Mouse (Mus musculus): ENCODE measurements around the gene Wnt11. TPM values are rescaled to one million over a fixed set of nuclear protein-coding genes. Genes with fewer than 3 reads are reported as not detected.

Gene Wnt11
- polyA plus RNA-seq, 1 experiment from 2014 or later: 7.0 TPM

DNA sequence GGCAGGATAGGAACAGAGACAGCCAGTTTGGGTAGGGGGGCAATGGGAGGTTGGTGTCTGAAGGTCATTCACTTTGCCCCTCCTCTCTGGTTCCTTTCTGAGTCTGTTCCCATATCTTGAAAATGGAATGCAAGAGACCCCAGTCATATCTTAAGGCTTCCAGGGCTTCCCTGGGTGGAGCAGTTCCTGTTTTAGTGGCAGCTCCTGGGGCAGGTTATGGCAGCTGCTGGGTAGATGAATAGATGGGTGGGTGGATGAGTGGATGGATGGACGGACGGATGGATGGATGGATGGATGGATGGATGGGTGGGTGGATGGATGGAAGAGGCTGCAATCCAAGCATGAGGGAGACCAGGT, 32.9 kb downstream of the Wnt11 start:
- H3K27ac ChIP-seq: no peak overlapping the region
- H3K4me2 ChIP-seq: peak overlapping the region; percentile 2; the same call in 1 of the 2 replicates
- H3K36me3 ChIP-seq: no peaks in the 10 kb centered on the region
- 63% methylated on average over 2 of the region's 2 CpGs for WGBS
- H3K27me3 ChIP-seq: no peaks in the 10 kb centered on the region
- ATAC-seq (replicated peaks; ENCODE audit: insufficient number of reproducible peaks, insufficient read depth, low FRiP score, low read depth): no peak
- H3K4me3 ChIP-seq: no peak overlapping the region
- no peak overlapping the region for H3K9ac ChIP-seq
- H3K9me3 ChIP-seq (replicated peaks): no peaks in the 10 kb centered on the region
- peaks cover 52% of the 10 kb centered on the region for H3K4me1 ChIP-seq (replicated peaks)

DNA sequence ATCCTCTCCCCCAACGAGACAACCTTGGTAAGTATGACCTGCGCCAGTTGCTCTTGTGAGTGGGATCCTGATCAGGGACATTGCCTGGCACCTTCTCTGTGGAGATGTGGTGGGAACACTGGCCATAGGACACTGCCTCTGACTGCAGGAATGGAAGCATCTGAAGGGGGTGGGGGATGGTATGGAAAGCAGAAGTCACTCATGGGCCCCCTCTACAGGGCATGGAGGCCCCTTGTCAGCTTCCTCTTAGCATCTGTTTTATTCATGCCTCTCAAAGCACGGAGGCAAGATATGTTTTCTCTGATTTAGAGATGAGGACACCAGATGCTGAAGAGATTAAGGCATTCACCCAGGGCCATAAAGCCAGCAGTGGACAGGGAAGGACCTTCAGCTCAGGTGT, 34.2 kb downstream of the Wnt11 start:
- ATAC-seq (replicated peaks; ENCODE audit: insufficient number of reproducible peaks, insufficient read depth, low FRiP score, low read depth): no peak
- H3K4me2 ChIP-seq: no peak overlapping the region
- H3K27me3 ChIP-seq: no peaks in the 10 kb centered on the region
- H3K4me1 ChIP-seq (replicated peaks): peaks cover 51% of the 10 kb centered on the region
- H3K9me3 ChIP-seq (replicated peaks): no peaks in the 10 kb centered on the region
- 69% methylated on average over 3 of the region's 3 CpGs for WGBS
- H3K4me3 ChIP-seq: no peak overlapping the region
- no peaks in the 10 kb centered on the region for H3K36me3 ChIP-seq
- H3K27ac ChIP-seq: no peak overlapping the region
- no peak overlapping the region for H3K9ac ChIP-seq

DNA sequence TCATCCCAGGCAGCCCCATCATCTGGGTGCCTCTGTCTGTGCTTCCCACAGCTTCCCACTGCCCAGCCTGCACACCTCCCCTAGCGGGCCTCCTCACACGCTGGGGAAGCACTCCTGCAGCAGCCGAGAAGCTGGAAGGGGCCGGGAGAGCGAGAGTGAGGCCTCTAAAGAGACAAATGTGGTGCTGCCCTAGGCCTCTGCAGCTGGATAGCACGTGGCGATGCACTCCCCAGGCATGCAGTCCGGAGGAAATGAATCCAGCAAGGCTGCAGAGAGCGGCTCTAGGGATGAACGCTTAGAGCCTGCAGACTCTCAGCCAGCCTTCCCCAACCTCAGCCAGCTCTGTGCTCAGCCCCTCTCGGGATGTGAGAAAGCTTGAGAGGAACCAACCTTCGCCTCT, 35.9 kb downstream of the Wnt11 start:
- WGBS: 23% methylated on average over 12 of the region's 12 CpGs
- H3K4me1 ChIP-seq (replicated peaks): peaks cover 61% of the 10 kb centered on the region
- no peak overlapping the region for H3K4me2 ChIP-seq
- H3K4me3 ChIP-seq: no peak overlapping the region
- H3K27me3 ChIP-seq: no peaks in the 10 kb centered on the region
- no peak overlapping the region for H3K9ac ChIP-seq
- 0 out of 2 replicates have a peak, but pooled peaks have one; percentile 11 for ATAC-seq (replicated peaks; ENCODE audit: insufficient number of reproducible peaks, insufficient read depth, low FRiP score, low read depth)
- H3K27ac ChIP-seq: no peak overlapping the region
- no peaks in the 10 kb centered on the region for H3K36me3 ChIP-seq
- H3K9me3 ChIP-seq (replicated peaks): no peaks in the 10 kb centered on the region

DNA sequence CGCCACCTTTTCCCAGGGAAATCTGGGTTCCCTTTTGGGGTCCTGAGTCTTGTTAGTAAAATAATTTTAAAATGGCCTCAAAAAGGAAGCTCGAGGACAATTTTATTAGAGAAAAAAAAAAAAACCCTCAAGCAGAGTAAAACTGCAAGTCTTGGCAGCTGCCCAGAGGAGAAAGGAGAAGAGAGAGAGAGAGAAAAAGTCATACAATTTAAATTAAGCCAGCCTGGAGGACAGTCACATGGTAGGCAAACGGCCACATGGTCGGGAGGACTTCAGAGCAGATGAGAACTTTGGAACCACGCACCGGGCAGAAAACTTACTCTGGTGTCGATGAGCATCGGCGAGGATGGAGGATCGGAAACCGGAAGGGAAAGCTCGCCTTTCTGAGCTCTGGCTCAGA, 37.0 kb downstream of the Wnt11 start:
- H3K9me3 ChIP-seq (replicated peaks): no peaks in the 10 kb centered on the region
- H3K4me2 ChIP-seq: no peak overlapping the region
- no peak overlapping the region for H3K4me3 ChIP-seq
- WGBS: 56% methylated on average over 12 of the region's 12 CpGs
- H3K27ac ChIP-seq: no peak overlapping the region
- no peaks in the 10 kb centered on the region for H3K36me3 ChIP-seq
- no peaks in the 10 kb centered on the region for H3K27me3 ChIP-seq
- ATAC-seq (replicated peaks; ENCODE audit: insufficient number of reproducible peaks, insufficient read depth, low FRiP score, low read depth): no peak
- peaks cover 61% of the 10 kb centered on the region for H3K4me1 ChIP-seq (replicated peaks)
- no peak overlapping the region for H3K9ac ChIP-seq

DNA sequence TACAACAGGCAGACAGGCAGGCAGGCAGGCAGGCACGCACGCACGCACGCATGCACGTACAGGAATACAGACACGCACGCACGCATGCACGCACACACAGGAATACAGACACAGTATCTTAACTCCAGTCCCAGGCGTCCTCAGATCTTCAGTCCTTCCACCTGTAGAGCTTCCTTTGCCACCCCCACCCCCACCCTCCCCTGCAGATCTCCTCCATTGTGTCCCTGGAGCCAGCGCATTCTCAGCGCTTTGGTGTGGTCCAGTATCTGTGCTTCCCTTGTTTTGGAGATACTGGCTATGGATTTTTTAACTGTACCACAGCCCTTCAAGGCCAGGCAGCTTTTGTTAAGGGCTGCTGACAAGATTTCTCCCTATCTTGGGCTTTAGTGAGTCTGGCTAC, 38.4 kb downstream of the Wnt11 start:
- WGBS: 83% methylated on average over 12 of the region's 12 CpGs

DNA sequence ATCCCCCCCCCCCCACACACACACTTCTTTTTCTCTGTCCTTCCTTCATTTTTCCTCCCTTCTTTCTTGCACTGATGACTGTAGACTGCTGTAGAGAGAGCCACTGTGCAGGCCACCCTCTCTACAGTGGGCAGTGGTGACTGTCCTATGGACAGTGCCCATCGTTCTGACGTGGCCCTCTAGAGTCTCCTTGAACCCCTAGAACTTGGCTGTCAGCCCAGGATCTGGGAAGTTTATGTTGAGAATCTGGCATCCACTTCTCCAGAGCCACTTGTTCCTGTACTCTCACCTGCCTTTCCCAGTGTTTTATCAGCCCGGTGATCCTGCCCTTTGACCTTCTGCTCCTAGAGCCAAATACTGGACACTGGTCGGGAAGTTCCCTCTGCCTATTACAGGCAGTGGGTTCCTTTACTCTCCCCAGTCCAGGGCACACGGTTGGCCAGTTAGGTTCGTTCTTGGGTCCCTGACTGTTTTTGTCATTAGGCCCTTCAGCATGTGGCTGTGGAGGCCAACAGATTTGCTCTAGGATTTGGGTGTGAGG, 39.6 kb downstream of the Wnt11 start:
- Histone ChIP-seq H3K27me3 (no peaks in the 10 kb centered on the region), H3K9ac (no peak overlapping the region), H3K4me1 (replicated peaks) (peaks cover 41% of the 10 kb centered on the region), H3K36me3 (no peaks in the 10 kb centered on the region), H3K9me3 (replicated peaks) (no peaks in the 10 kb centered on the region), H3K4me3 (no peak overlapping the region), H3K27ac (peak overlapping the region; percentile 40; the same call in 1 of the 2 replicates), H3K4me2 (no peak overlapping the region)
- WGBS: 33% methylated on average over 6 of the region's 6 CpGs
- no peak; the same call in 1 of the 2 replicates for ATAC-seq (replicated peaks; ENCODE audit: insufficient number of reproducible peaks, insufficient read depth, low FRiP score, low read depth)

More for the DNA sequence above, 38.4 kb downstream of the Wnt11 start:
- Histone ChIP-seq H3K9ac (no peak overlapping the region), H3K4me3 (no peak overlapping the region), H3K27ac (no peak overlapping the region), H3K36me3 (no peaks in the 10 kb centered on the region), H3K4me2 (no peak overlapping the region), H3K4me1 (replicated peaks) (peaks cover 51% of the 10 kb centered on the region), H3K27me3 (no peaks in the 10 kb centered on the region), H3K9me3 (replicated peaks) (no peaks in the 10 kb centered on the region)
- ATAC-seq (replicated peaks; ENCODE audit: insufficient number of reproducible peaks, insufficient read depth, low FRiP score, low read depth): no peak

DNA sequence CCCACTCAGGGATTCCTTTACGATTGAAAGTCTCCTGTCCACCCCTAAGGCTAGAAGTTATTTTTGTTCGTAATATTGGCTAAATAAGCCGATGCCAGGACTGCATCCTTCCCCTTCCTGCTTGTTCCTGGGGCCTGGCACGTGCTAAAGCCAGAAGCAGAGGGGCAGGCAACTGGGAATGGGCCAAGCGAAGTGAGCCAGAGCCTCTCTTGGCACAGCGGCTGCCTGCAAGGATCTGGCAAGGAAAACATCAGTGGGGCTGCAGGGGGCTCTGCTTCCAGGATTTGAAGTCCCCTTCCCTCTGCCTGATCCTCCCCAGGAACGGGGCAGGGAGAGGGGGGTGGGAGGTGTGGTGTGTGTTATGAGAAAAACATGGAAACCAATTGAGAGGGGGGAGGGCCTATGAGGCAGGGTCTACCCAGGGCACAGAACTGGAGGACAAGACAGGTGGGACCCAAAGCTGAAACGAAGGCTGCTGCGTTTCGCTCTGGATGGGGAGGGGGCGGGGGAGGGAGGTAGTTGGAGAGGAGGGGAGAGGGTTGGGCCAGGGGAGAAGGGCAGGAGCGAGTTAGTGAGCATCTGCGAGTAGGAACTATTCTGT, 40.6 kb downstream of the Wnt11 start:
- no peaks in the 10 kb centered on the region for H3K9me3 ChIP-seq (replicated peaks)
- no peaks in the 10 kb centered on the region for H3K27me3 ChIP-seq
- no peak overlapping the region for H3K4me3 ChIP-seq
- no peaks in the 10 kb centered on the region for H3K36me3 ChIP-seq
- 34% methylated on average over 13 of the region's 13 CpGs for WGBS
- peaks cover 35% of the 10 kb centered on the region for H3K4me1 ChIP-seq (replicated peaks)
- H3K27ac ChIP-seq: peak overlapping the region; percentile 31; the same call in 1 of the 2 replicates
- ATAC-seq (replicated peaks; ENCODE audit: insufficient number of reproducible peaks, insufficient read depth, low FRiP score, low read depth): no peak
- H3K9ac ChIP-seq: no peak overlapping the region
- H3K4me2 ChIP-seq: peak overlapping the region; percentile 15; the same call in 1 of the 2 replicates

DNA sequence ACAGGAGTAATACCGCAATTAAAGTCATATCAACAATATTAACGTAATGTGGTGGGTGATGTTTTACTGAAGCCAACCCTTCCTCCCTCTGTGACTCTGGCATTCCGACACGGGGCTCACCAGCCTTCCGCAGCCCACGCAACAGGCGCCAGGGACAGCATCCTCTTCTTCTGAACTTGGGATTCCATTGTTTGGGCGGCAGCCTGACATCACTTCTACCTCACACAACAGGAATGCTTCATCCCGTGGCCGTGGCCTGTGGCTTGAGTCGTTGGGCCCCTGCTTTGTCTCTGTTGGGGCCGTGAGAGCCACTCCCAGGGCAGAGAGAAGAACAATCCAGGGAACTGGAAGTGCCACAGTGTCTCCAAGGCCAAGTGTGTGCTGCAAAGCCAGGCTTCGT, 41.2 kb downstream of the Wnt11 start:
- Histone ChIP-seq H3K9me3 (replicated peaks) (no peaks in the 10 kb centered on the region), H3K27me3 (no peaks in the 10 kb centered on the region), H3K27ac (0 out of 2 replicates have a peak overlapping the region, but pooled peaks have one; percentile 31), H3K9ac (no peak overlapping the region), H3K36me3 (no peaks in the 10 kb centered on the region), H3K4me3 (no peak overlapping the region), H3K4me1 (replicated peaks) (peaks cover 30% of the 10 kb centered on the region), H3K4me2 (no peak overlapping the region)
- WGBS: 43% methylated on average over 13 of the region's 13 CpGs
- no peak for ATAC-seq (replicated peaks; ENCODE audit: insufficient number of reproducible peaks, insufficient read depth, low FRiP score, low read depth)

DNA sequence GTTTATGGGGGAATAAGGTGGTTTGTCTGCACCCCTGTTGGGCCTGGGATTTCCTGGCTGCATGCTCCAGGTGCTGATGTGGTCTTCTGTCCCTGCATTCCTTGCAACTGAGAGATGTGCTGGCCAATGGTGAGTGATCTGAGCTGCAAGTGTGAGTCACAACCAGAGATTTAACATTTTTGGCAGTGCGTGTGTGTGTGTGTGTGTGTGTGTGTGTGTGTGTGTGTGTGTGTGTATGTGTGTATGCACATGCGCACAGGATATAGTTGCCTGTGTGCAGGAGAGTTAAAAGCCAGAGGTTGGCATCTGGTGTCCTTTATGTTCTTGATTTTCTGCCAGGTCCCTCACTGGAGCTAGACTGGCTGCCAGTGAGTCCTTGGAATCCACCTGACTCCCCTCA, 44.3 kb downstream of the Wnt11 start:
- Histone ChIP-seq H3K9me3 (replicated peaks) (no peaks in the 10 kb centered on the region), H3K4me3 (no peak overlapping the region), H3K27ac (no peak overlapping the region), H3K4me1 (replicated peaks) (peaks cover 27% of the 10 kb centered on the region), H3K27me3 (no peaks in the 10 kb centered on the region), H3K36me3 (no peaks in the 10 kb centered on the region), H3K4me2 (no peak overlapping the region), H3K9ac (no peak overlapping the region)
- WGBS: 75% methylated on average over 2 of the region's 2 CpGs
- ATAC-seq (replicated peaks; ENCODE audit: insufficient number of reproducible peaks, insufficient read depth, low FRiP score, low read depth): no peak

DNA sequence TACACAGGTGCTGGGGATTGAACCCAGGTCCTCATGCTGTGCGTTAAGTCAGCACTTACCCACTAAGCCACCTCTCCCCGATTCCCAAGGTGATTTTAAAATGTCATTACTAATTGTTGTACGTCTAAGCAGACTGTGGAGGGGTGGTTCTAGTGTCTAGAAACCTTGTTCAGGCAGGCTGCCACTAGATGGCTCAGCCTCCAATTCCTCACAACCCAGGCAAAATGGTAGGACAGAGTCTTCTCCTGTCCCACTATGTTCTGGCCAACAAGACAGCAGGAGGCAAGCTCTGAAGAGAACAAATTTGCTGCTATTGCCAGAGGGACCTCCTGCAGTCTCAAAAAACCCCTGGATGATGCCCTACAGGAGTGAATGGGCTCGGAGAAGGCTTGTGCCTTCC, 47.0 kb downstream of the Wnt11 start:
- WGBS: 67% methylated on average over 4 of the region's 4 CpGs
- Histone ChIP-seq H3K27ac (no peak overlapping the region), H3K9me3 (replicated peaks) (no peaks in the 10 kb centered on the region), H3K36me3 (no peaks in the 10 kb centered on the region), H3K4me2 (no peak overlapping the region), H3K4me3 (no peak overlapping the region), H3K9ac (no peak overlapping the region), H3K4me1 (replicated peaks) (peaks cover 4% of the 10 kb centered on the region), H3K27me3 (no peaks in the 10 kb centered on the region)
- no peak for ATAC-seq (replicated peaks; ENCODE audit: insufficient number of reproducible peaks, insufficient read depth, low FRiP score, low read depth)

DNA sequence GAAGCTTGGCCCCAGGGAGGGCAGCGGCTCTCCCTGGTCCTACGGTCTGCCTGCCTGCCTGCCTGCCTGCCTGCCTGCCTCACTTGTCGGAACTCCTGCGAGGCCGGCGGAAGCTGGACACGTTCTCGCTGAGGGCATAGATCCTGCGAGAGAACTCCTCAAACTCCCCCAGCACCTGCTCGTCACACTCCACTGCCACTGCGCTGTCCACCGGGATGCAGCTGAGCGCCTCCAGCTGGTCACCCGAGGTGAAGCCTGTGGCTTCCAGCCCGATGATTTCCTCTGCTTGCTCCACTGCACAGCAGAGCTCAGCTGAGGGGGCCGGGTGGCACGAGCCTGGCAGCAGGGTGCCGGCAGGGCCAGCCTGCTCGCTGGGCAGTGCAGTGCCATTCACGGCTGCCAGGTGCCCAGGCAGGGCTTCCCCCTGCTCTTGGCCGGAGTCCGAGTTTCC, 52.9 kb downstream of the Wnt11 start:
- Histone ChIP-seq H3K4me2 (no peak overlapping the region), H3K9me3 (replicated peaks) (no peaks in the 10 kb centered on the region), H3K36me3 (no peaks in the 10 kb centered on the region; the same call in 1 of the 2 replicates), H3K4me3 (no peak overlapping the region), H3K27ac (no peak overlapping the region), H3K9ac (no peak overlapping the region), H3K27me3 (no peaks in the 10 kb centered on the region), H3K4me1 (replicated peaks) (no peaks in the 10 kb centered on the region)
- ATAC-seq (replicated peaks; ENCODE audit: insufficient number of reproducible peaks, insufficient read depth, low FRiP score, low read depth): no peak
- WGBS: 74% methylated on average over 22 of the region's 22 CpGs

DNA sequence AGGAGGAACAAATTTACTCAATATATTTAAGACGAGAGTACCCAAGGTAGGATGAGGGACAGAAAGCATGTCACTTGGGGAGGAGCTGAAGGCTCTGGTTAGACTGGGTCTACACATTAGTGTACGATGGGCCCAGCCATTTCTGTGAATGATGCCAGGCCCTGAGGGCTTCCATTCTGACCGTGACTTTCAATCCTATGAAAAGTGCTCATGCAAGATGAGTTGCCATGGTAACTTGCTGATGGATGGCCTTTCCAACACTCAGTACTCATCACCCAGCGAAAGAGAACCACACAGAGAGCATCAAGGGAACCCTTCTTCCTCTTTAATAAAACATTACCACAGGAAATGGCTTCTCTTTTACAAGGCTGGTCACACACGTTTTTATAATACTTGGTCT, 53.9 kb downstream of the Wnt11 start:
- Histone ChIP-seq H3K27ac (no peak overlapping the region), H3K4me3 (no peak overlapping the region), H3K9me3 (replicated peaks) (no peaks in the 10 kb centered on the region), H3K36me3 (no peaks in the 10 kb centered on the region; the same call in 1 of the 2 replicates), H3K4me1 (replicated peaks) (no peaks in the 10 kb centered on the region), H3K4me2 (no peak overlapping the region), H3K27me3 (no peaks in the 10 kb centered on the region), H3K9ac (no peak overlapping the region)
- WGBS: 72% methylated on average over 5 of the region's 5 CpGs
- no peak for ATAC-seq (replicated peaks; ENCODE audit: insufficient number of reproducible peaks, insufficient read depth, low FRiP score, low read depth)
